Mouse (Mus musculus) cerebellum, adult 9-10 months (tissue): ENCODE measurements at regions not wholly inside any gene's neighbourhood (a gene's known extent, or its start where the extent isn't known, plus 50 kb on each side); places are given as distances from the start of the nearest gene placed in this dataset.
"Not testable (repeated sequence)": the region's sequence is repeated elsewhere in the genome, so short reads cannot be mapped to it uniquely, and the experiment has no call there.

Experiments
- DNase-seq: peaks from one replicate; pipeline ENCODE4 v3.0.0; 2022

- no peak for DNase-seq
Observed at GRCm38 (mm10) chr1:189584831-189585230, 103.1 kb downstream of the Cenpf start.

- DNase-seq: no peak
Observed at GRCm38 (mm10) chr1:189581427-189581826, 106.5 kb downstream of the Cenpf start.

GRCm38 (mm10) chr1:189579358-189579757 is 108.5 kb downstream of the Cenpf start:
- peak; percentile 4 for DNase-seq

- no peak for DNase-seq
Observed at GRCm38 (mm10) chr1:189576311-189577002, 111.4 kb downstream of the Cenpf start.

GRCm38 (mm10) chr1:189575525-189576240 is 112.2 kb downstream of the Cenpf start:
- no peak for DNase-seq

- no peak for DNase-seq
Observed at GRCm38 (mm10) chr1:189566491-189566890, 121.4 kb downstream of the Cenpf start.

- DNase-seq: no peak
Observed at GRCm38 (mm10) chr1:189561831-189562230, 126.1 kb downstream of the Cenpf start.

- DNase-seq: no peak
Observed at GRCm38 (mm10) chr1:189560576-189560975, 127.3 kb downstream of the Cenpf start.

GRCm38 (mm10) chr1:189550851-189551250 is 137.0 kb downstream of the Cenpf start:
- DNase-seq: no peak

GRCm38 (mm10) chr1:189532834-189533233 is 130.8 kb upstream of the Kcnk2 start:
- DNase-seq: no peak

GRCm38 (mm10) chr1:189526329-189526728 is 124.3 kb upstream of the Kcnk2 start:
- DNase-seq: no peak

- no peak for DNase-seq
Observed at GRCm38 (mm10) chr1:189515476-189515875, 113.4 kb upstream of the Kcnk2 start.

- no peak for DNase-seq
Observed at GRCm38 (mm10) chr1:189513358-189513757, 111.3 kb upstream of the Kcnk2 start.

GRCm38 (mm10) chr1:189507301-189507700 is 105.2 kb upstream of the Kcnk2 start:
- DNase-seq: not testable (repeated sequence)

- no peak for DNase-seq
Observed at GRCm38 (mm10) chr1:189499703-189500102, 97.6 kb upstream of the Kcnk2 start.

- no peak for DNase-seq
Observed at GRCm38 (mm10) chr1:189499141-189499540, 97.1 kb upstream of the Kcnk2 start.

- no peak for DNase-seq
Observed at GRCm38 (mm10) chr1:189497031-189497430, 95.0 kb upstream of the Kcnk2 start.

- DNase-seq: no peak
Observed at GRCm38 (mm10) chr1:189495386-189496150, 93.5 kb upstream of the Kcnk2 start.

- DNase-seq: no peak
Observed at GRCm38 (mm10) chr1:189494896-189495295, 92.8 kb upstream of the Kcnk2 start.

GRCm38 (mm10) chr1:189485336-189485735 is 83.3 kb upstream of the Kcnk2 start:
- DNase-seq: no peak

- DNase-seq: no peak
Observed at GRCm38 (mm10) chr1:189483331-189483730, 81.3 kb upstream of the Kcnk2 start.

GRCm38 (mm10) chr1:189478051-189478450 is 76.0 kb upstream of the Kcnk2 start:
- DNase-seq: no peak

GRCm38 (mm10) chr1:189476796-189477195 is 74.7 kb upstream of the Kcnk2 start:
- no peak for DNase-seq

GRCm38 (mm10) chr1:189473071-189473470 is 71.0 kb upstream of the Kcnk2 start:
- no peak for DNase-seq
